Mouse (Mus musculus): ENCODE results near the gene Arhgap15.

DNA sequence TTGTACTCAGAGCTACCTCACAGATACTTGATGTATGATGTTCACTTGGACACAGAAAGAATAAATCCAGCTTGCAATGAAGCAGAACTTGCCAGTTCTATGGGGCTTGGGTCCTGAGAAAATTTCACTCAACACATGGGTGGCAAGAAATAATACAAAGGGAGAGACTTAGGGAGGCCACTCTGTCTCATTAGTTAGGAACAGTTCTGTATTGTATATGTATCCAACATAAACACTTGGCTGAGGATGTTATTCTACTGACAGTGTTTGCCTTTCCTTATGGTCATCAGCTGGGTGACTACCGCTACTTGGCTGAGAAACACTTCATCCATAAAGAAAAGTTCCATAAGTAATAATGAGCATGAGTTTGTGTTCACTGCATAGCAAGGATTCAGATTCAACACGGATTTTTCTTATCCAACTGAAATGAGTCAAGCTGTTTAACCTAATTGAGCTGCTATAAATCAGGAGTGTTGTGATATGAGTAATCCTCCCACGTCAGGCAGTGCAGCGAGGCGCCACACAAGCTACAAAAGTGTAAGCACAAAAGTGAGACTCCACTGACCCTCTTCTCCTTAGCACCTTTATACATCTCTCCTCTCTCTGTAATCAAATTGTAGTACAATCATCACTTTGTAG lies 607.7 kb downstream of the Arhgap15 start:
- TF ChIP-seq POLR2A (IDR thresholded peaks at IDR 0.05; ENCODE audit: low read depth, low read length) = no peak
- no peak for TF ChIP-seq CTCF (conservative IDR thresholded peaks at IDR 0.05; ENCODE audit: insufficient read depth, insufficient read length, low read depth, low read length)

Measured in kidney, adult 2 months (tissue).